In the genomic region with DNA sequence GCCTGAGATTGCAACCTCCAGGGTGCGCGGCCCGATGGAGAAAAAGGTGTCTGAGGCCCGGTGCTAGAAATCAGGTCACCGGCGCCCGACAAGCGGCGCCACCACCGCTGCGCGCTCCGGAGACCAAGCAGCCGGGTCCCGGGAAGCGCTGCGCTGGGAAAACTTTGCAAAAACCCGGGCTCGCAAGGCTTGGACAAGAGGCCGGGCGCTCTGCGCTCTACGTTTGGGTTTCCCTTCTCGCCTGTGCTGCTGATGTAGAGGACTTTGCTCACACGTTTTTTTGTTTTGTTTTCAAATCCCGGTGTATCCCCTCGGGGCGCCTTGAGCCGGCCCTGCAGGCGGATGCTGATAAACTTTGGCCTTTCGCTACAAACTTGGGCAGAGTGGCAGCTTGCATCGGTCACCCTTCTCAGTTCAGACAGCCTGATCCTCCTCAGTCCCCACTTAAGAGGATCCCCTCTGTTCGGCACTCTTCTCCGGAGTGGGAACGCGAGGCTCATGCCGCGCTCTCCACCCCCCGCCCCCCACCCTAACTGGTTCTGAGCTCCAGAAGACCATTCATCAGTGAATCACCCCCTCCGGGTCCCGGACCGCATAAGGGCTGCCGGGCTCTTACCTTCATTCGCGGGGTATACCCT, we compare ENCODE assay signal across 8 mouse cellular contexts. TPM values are rescaled to one million over a fixed set of nuclear protein-coding genes. Genes with fewer than 3 reads are reported as not detected.
DNase-seq lines count a peak whose midpoint lies in the region; ATAC-seq lines count a peak whose summit lies in the region.

No protein-coding gene starts in this region.

- H3K36me3 ChIP-seq in hindbrain, embryonic 15.5 days = no peaks in the 10 kb centered on the region
- peaks cover 17% of the 10 kb centered on the region for H3K36me3 ChIP-seq in limb, embryonic 13.5 days
- H3K36me3 ChIP-seq in midbrain, embryonic 10.5 days = peaks cover 12% of the 10 kb centered on the region

- under 1% methylated on average over 45 of the region's 45 CpGs for WGBS in hindbrain, embryonic 15.5 days
- WGBS in limb, embryonic 13.5 days = under 1% methylated on average over 45 of the region's 45 CpGs
- WGBS in midbrain, embryonic 10.5 days = under 1% methylated on average over 45 of the region's 45 CpGs

- peak overlapping the region; percentile 71 for H3K9ac ChIP-seq in hindbrain, embryonic 15.5 days
- peak overlapping the region; percentile 90 for H3K9ac ChIP-seq in limb, embryonic 13.5 days

- H3K9me3 ChIP-seq in hindbrain, embryonic 15.5 days = no peaks in the 10 kb centered on the region
- H3K9me3 ChIP-seq in limb, embryonic 13.5 days = no peaks in the 10 kb centered on the region
- no peaks in the 10 kb centered on the region for H3K9me3 ChIP-seq in midbrain, embryonic 10.5 days (replicated peaks)

- peak; percentile 6 for DNase-seq in cerebellum, adult 11 months
- no peak for DNase-seq in cerebellum, adult 11-12 months
- DNase-seq in cerebellum, postnatal 14 days = peak; percentile 39 to 48
- peak; percentile 58 for DNase-seq in gastrocnemius, postnatal 10 days
- DNase-seq in midbrain, embryonic 10.5 days (ENCODE audit: low spot score) = peak; percentile 70
- peak; percentile 64 for DNase-seq in testis, postnatal 10 days (ENCODE audit: low spot score)

- H3K4me1 ChIP-seq in hindbrain, embryonic 15.5 days (replicated peaks) = peaks cover 29% of the 10 kb centered on the region
- H3K4me1 ChIP-seq in limb, embryonic 13.5 days = peaks cover 26% of the 10 kb centered on the region
- peaks cover 54% of the 10 kb centered on the region for H3K4me1 ChIP-seq in midbrain, embryonic 10.5 days

- H3K4me2 ChIP-seq in hindbrain, embryonic 15.5 days = peak overlapping the region; percentile 92
- peak overlapping the region; percentile 93 for H3K4me2 ChIP-seq in limb, embryonic 13.5 days (replicated peaks)

- H3K27me3 ChIP-seq in hindbrain, embryonic 15.5 days = 0 out of 2 replicates have a peak, but pooled peaks cover 2% of the 10 kb centered on the region
- peaks cover 13% of the 10 kb centered on the region; the same call in 1 of the 2 replicates for H3K27me3 ChIP-seq in limb, embryonic 13.5 days
- H3K27me3 ChIP-seq in midbrain, embryonic 10.5 days (ENCODE audit: low read depth, poor library complexity, severe bottlenecking) = peaks cover 62% of the 10 kb centered on the region

- ATAC-seq in hindbrain, embryonic 15.5 days (ENCODE audit: low FRiP score, low read depth) = peak; percentile 40
- ATAC-seq in limb, embryonic 13.5 days (ENCODE audit: low FRiP score, low read depth) = peak; percentile 38

- peak overlapping the region; percentile 87 for H3K27ac ChIP-seq in hindbrain, embryonic 15.5 days (replicated peaks)
- H3K27ac ChIP-seq in limb, embryonic 13.5 days = peak overlapping the region; percentile 92
- peak overlapping the region; percentile 87 for H3K27ac ChIP-seq in midbrain, embryonic 10.5 days (replicated peaks)

- peak overlapping the region; percentile 68 for H3K4me3 ChIP-seq in hindbrain, embryonic 15.5 days
- peak overlapping the region; percentile 79 for H3K4me3 ChIP-seq in limb, embryonic 13.5 days
- peak overlapping the region; percentile 79 for H3K4me3 ChIP-seq in midbrain, embryonic 10.5 days

RNA-seq across cellular contexts. Expression of gene Epha4, which starts 0.4 kb away (rescaled TPM):
- total RNA-seq in gastrocnemius, postnatal 10 days (2021) = 10 to 100 TPM in 1 of 2 experiments, 1 to 10 TPM in 1; 6.3 to 10.0 TPM
- 37.9 and 49.8 TPM in 2 replicates for polyA plus RNA-seq in hindbrain, embryonic 15.5 days (2015; fragmentation: Nextera tagmentation; extraction: Ambion mirVana)
- 58.9 and 59.5 TPM in 2 replicates for polyA plus RNA-seq in limb, embryonic 13.5 days (2015; fragmentation: Nextera tagmentation; extraction: Ambion mirVana)
- polyA plus RNA-seq in midbrain, embryonic 10.5 days (2016; fragmentation: Nextera tagmentation; extraction: Ambion mirVana) = 17.1 and 22.9 TPM in 2 replicates
